Comparison of ENCODE assay signal across 8 mouse cellular contexts in genomic region chr2:172824906-172825784, GRCm38 (mm10).
DNase-seq lines count a peak whose midpoint lies in the region; ATAC-seq and TF ChIP-seq lines count a peak whose summit lies in the region.

No protein-coding gene starts in this region.

- peak; percentile 66 for ATAC-seq in forebrain, embryonic 15.5 days (replicated peaks)
- ATAC-seq in hindbrain, embryonic 11.5 days (ENCODE audit: low FRiP score) = peak; percentile 65; the same call in 1 of the 2 replicates
- ATAC-seq in megakaryocyte-erythroid progenitor cell, adult 5-6 weeks (replicated peaks; ENCODE audit: low FRiP score, low TSS enrichment, poor library complexity, severe bottlenecking) = 0 out of 2 replicates have a peak, but pooled peaks have one; percentile 39
- peak; percentile 48; the same call in 1 of the 2 replicates for ATAC-seq in stomach, embryonic 15.5 days (ENCODE audit: insufficient read depth, low FRiP score, low read depth)

- H3K36me3 ChIP-seq in spleen, adult 2 months (ENCODE audit: control insufficient read depth, insufficient read depth, low read length) = no peaks in the 10 kb centered on the region
- no peaks in the 10 kb centered on the region for H3K36me3 ChIP-seq in forebrain, embryonic 15.5 days
- no peaks in the 10 kb centered on the region for H3K36me3 ChIP-seq in hindbrain, embryonic 11.5 days (ENCODE audit: control insufficient read depth, insufficient read depth, low read length)
- H3K36me3 ChIP-seq in stomach, embryonic 15.5 days = no peaks in the 10 kb centered on the region

- H3K9ac ChIP-seq in forebrain, embryonic 15.5 days (replicated peaks) = no peak overlapping the region
- H3K9ac ChIP-seq in hindbrain, embryonic 11.5 days (ENCODE audit: low read depth, low read length) = no peak overlapping the region
- peak overlapping the region; percentile 12; the same call in 1 of the 2 replicates for H3K9ac ChIP-seq in stomach, embryonic 15.5 days

- DNase-seq in spleen, adult 2 months (ENCODE audit: low read depth in 1 of 2, low spot score in 2 of 2) = no peak
- DNase-seq in spleen, adult 18-20 months = no peak
- DNase-seq in hindbrain, embryonic 11.5 days (ENCODE audit: low spot score) = peak; percentile 72
- peak; percentile 38 to 81 for DNase-seq in left cerebral cortex, postnatal 10 days (ENCODE audit: extremely low spot score in 1 of 2, low spot score in 2 of 2)
- DNase-seq in B cell, adult 2 months = no peak

- 0 out of 2 replicates have a peak, but pooled peaks cover 1% of the 10 kb centered on the region for H3K27me3 ChIP-seq in spleen, adult 2 months (ENCODE audit: control insufficient read depth, insufficient read depth, low read length)
- H3K27me3 ChIP-seq in forebrain, embryonic 15.5 days = peaks cover 22% of the 10 kb centered on the region
- H3K27me3 ChIP-seq in hindbrain, embryonic 11.5 days (ENCODE audit: control insufficient read depth, insufficient read depth, low read length) = peaks cover 9% of the 10 kb centered on the region
- peaks cover 10% of the 10 kb centered on the region; the same call in 1 of the 2 replicates for H3K27me3 ChIP-seq in stomach, embryonic 15.5 days (replicated peaks)

- peak overlapping the region; percentile 24 for H3K4me2 ChIP-seq in forebrain, embryonic 15.5 days (replicated peaks)
- H3K4me2 ChIP-seq in hindbrain, embryonic 11.5 days (replicated peaks; ENCODE audit: low read depth, low read length) = no peak overlapping the region; the same call in 1 of the 2 replicates
- peak overlapping the region; percentile 51 for H3K4me2 ChIP-seq in stomach, embryonic 15.5 days

- intact Hi-C loops in left cerebral cortex, postnatal 10 days (cut with DNase I) = loop anchor here (5.0 kb wide), 1 partner anchor 348 kb away; no protein-coding TSS in a partner anchor

- no peaks in the 10 kb centered on the region for H3K4me1 ChIP-seq in spleen, adult 2 months (ENCODE audit: control insufficient read depth, insufficient read depth, insufficient read length)
- H3K4me1 ChIP-seq in forebrain, embryonic 15.5 days = peaks cover 11% of the 10 kb centered on the region
- no peaks in the 10 kb centered on the region; the same call in 1 of the 2 replicates for H3K4me1 ChIP-seq in hindbrain, embryonic 11.5 days (replicated peaks; ENCODE audit: control insufficient read depth, insufficient read depth, low read length)
- peaks cover 9% of the 10 kb centered on the region for H3K4me1 ChIP-seq in stomach, embryonic 15.5 days

- 22% methylated on average over 43 of the region's 43 CpGs for WGBS in spleen, adult 2 months
- 18% methylated on average over 43 of the region's 43 CpGs for WGBS in forebrain, embryonic 15.5 days
- 18% methylated on average over 43 of the region's 43 CpGs for WGBS in hindbrain, embryonic 11.5 days
- WGBS in stomach, embryonic 15.5 days = 18% methylated on average over 43 of the region's 43 CpGs

- H3K27ac ChIP-seq in spleen, adult 2 months (ENCODE audit: insufficient read depth, low read length) = no peak overlapping the region
- H3K27ac ChIP-seq in forebrain, embryonic 15.5 days (replicated peaks) = no peak overlapping the region
- H3K27ac ChIP-seq in hindbrain, embryonic 11.5 days (ENCODE audit: low read depth, low read length) = no peak overlapping the region
- no peak overlapping the region for H3K27ac ChIP-seq in stomach, embryonic 15.5 days

- no peaks in the 10 kb centered on the region for H3K9me3 ChIP-seq in forebrain, embryonic 15.5 days
- H3K9me3 ChIP-seq in hindbrain, embryonic 11.5 days (ENCODE audit: control insufficient read depth, low read length) = no peaks in the 10 kb centered on the region
- no peaks in the 10 kb centered on the region for H3K9me3 ChIP-seq in stomach, embryonic 15.5 days

- 0 out of 2 replicates have a peak, but pooled peaks have one; percentile 10 for TF ChIP-seq CTCF in spleen, adult 2 months (IDR thresholded peaks at IDR 0.05; ENCODE audit: extremely low read depth, insufficient read depth, insufficient read length, insufficient replicate concordance)

- no peak for TF ChIP-seq POLR2A in spleen, adult 2 months (IDR thresholded peaks at IDR 0.05; ENCODE audit: low read depth, low read length)

- H3K4me3 ChIP-seq in spleen, adult 2 months (ENCODE audit: extremely low read depth, insufficient read depth, insufficient read length) = no peak overlapping the region
- peak overlapping the region; percentile 17 for H3K4me3 ChIP-seq in forebrain, embryonic 15.5 days
- H3K4me3 ChIP-seq in hindbrain, embryonic 11.5 days (ENCODE audit: low read depth, low read length) = no peak overlapping the region
- peak overlapping the region; percentile 26; the same call in 1 of the 2 replicates for H3K4me3 ChIP-seq in stomach, embryonic 15.5 days (replicated peaks)

Comparison
In these comparisons a context has a peak if more than half of its experiments do, and no peak if none do; other contexts are left out.
1. DNase-seq: peak in hindbrain, embryonic 11.5 days (single experiment) and left cerebral cortex, postnatal 10 days (2 of 2); none in spleen, adult 2 months (0 of 2), spleen, adult 18-20 months (0 of 2) and B cell, adult 2 months (0 of 2).
2. H3K4me3 ChIP-seq: peak in forebrain, embryonic 15.5 days (single experiment) and stomach, embryonic 15.5 days (single experiment); none in spleen, adult 2 months (single experiment) and hindbrain, embryonic 11.5 days (single experiment).
3. Peak in every context shown above with its lines, with median percentiles within 50 percentile points of each other: ATAC-seq.